Mouse (Mus musculus) C2C12 (cell line): ENCODE data around the gene Pnkp.

ENCODE experiments used
- CEBPB ChIP-seq: IDR thresholded peaks from one replicate; pipeline ENCODE4 v1.6.1; 2011; ENCODE audit warnings: low read depth, mild to moderate bottlenecking, control low read depth, moderate library complexity
- CTCF ChIP-seq: IDR thresholded peaks from one replicate; pipeline ENCODE4 v1.5.1; 2011; ENCODE audit not compliant: control insufficient read depth, insufficient read depth, insufficient read length
- MAX ChIP-seq: IDR thresholded peaks from one replicate; pipeline ENCODE4 v1.6.1; 2011; ENCODE audit warnings: mild to moderate bottlenecking, control low read depth
- MYOD1 ChIP-seq: IDR thresholded peaks from one replicate; pipeline ENCODE4 v1.6.1; 2011; ENCODE audit warnings: low read depth; ENCODE audit not compliant: control insufficient read depth, insufficient read length
- USF1 ChIP-seq: IDR thresholded peaks from one replicate; pipeline ENCODE4 v1.6.1; 2011; ENCODE audit warnings: low read depth, mild to moderate bottlenecking, control low read depth, moderate library complexity

GRCm38 (mm10) chr7:44866276-44867009 lies 9.5 kb downstream of the Pnkp start:
- TF ChIP-seq CTCF (no peak), CEBPB (no peak), MYOD1 (no peak), USF1 (no peak), MAX (no peak)
